Mouse (Mus musculus): ENCODE measurements around the gene Tmem18.

DNA sequence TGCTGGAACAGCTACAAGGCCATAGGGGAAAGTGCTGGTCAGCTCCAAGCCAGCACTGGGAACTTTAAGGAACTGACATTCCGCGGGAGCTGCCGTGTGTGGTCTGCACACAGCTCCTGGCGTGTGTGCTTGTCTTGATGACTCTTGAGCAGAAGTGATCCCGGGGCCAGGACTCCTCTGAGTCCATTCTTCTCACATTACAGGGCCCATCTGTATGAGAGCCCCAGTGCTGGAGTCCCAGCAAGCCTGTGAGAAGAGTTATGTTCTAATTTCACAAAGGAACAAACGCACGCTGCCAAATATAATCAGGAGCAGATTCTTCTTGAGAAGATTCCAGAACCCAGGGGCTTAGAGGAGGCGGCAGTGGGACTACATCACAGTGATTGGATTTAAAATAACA, 34.2 kb downstream of the Tmem18 start:
- no peak for TF ChIP-seq TCF12 (IDR thresholded peaks at IDR 0.05; ENCODE audit: low read depth, low read length)
- no peak for TF ChIP-seq POLR2A (IDR thresholded peaks at IDR 0.05; ENCODE audit: control insufficient read depth in 1 of 2, insufficient read depth in 1 of 2, low read depth in 1 of 2, low read length in 2 of 2, poor library complexity in 1 of 2)
- TF ChIP-seq CTCF (IDR thresholded peaks at IDR 0.05 in 2 of 3, conservative IDR thresholded peaks at IDR 0.05 in 1 of 3; ENCODE audit: control insufficient read depth in 1 of 3, insufficient read depth in 1 of 3, low read depth in 2 of 3, low read length in 3 of 3, poor library complexity in 1 of 3, severe bottlenecking in 1 of 3): no peak
